Mouse (Mus musculus) cortical plate, adult 2 months (tissue): ENCODE measurements at regions not wholly inside any gene's neighbourhood (a gene's known extent, or its start where the extent isn't known, plus 50 kb on each side); places are given as distances from the start of the nearest gene placed in this dataset.

Experiments
- H3K27ac ChIP-seq: fragments of 200-500 bp; 2 replicates; pipeline ENCODE4 v1.5.1; 2012; ENCODE audit warnings: low read length, control low read depth, inconsistent platforms; ENCODE audit not compliant: insufficient read depth
- H3K4me1 ChIP-seq: fragments of 200-500 bp; 2 replicates; pipeline ENCODE4 v1.6.1; 2011; ENCODE audit warnings: low read length; ENCODE audit not compliant: control insufficient read depth, insufficient read depth
- H3K4me3 ChIP-seq: fragments of 200-500 bp; 2 replicates; pipeline ENCODE4 v1.5.1; 2011; ENCODE audit warnings: mild to moderate bottlenecking, low read length, control low read depth; ENCODE audit not compliant: insufficient read depth
- CTCF ChIP-seq: fragments of 200-500 bp; IDR thresholded peaks from 2 replicates; pipeline ENCODE4 v1.5.1; 2011; ENCODE audit warnings: mild to moderate bottlenecking, control low read depth, low read length; ENCODE audit not compliant: insufficient read depth; ENCODE audit errors: extremely low read depth
- POLR2A ChIP-seq: fragments of 200-500 bp; IDR thresholded peaks from 2 replicates; pipeline ENCODE4 v1.6.1; 2011; ENCODE audit warnings: mild to moderate bottlenecking, low read length, control low read depth; ENCODE audit not compliant: insufficient read depth; ENCODE audit errors: extremely low read depth

DNA sequence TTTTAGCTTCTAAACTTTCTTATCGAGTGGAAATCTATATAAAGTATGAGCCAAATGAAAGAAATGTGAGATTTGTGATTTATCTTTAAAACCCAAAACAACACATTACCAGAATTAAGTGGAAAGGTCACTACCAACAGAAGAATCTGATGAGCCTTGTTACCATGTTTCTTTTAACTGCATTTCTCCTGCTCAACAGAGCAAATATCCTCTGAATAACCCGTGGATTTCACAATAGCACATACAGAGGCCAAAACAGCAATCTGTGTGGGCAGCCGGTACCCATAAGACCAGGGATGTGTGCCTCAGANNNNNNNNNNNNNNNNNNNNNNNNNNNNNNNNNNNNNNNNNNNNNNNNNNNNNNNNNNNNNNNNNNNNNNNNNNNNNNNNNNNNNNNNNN lies 85.3 kb downstream of the 4930444P10Rik start:
- TF ChIP-seq POLR2A, result no peak
- no peak for TF ChIP-seq CTCF
- Histone ChIP-seq H3K27ac (no peak overlapping the region), H3K4me1 (no peaks in the 10 kb centered on the region), H3K4me3 (no peak overlapping the region)

DNA sequence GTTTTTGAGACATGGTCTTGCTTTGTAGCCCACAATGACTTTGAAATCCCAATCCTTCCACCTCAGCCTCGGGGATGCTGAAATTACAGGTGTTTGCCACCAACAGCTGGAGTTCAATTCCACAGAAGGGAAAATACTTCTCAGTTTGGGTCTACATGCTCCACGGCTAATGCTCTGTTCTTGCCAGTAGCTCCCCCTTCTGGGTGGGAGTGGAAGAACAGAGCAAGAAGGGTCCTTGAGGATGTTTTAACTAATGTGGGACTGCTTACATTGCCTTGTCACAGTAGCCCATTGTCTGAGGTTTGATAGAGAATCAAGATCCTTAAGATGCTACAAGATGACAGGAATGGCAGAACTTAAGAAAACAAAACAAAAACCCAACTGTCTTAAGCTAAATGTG lies 86.2 kb downstream of the 4930444P10Rik start:
- Histone ChIP-seq H3K4me1 (no peaks in the 10 kb centered on the region), H3K27ac (no peak overlapping the region), H3K4me3 (no peak overlapping the region)
- TF ChIP-seq CTCF (no peak), POLR2A (no peak)

DNA sequence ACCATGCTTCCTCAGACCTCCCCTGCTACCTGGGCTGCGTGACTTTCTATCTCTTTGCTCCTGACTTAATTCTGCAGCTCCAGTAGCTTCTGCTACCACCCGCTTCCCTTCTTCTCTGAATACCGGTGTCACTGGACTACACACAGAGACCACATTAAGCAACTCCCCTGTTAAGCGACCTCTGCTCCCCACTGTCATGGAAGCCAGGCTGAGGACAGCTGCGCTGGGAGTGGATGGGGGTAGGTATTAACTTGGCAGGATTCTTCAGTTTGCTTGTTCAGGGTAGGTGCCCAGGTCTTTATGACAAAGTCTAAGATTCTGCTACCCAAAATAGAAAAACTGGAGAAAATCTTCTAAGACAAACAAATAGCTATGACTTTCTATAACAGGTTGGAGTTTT lies 96.0 kb downstream of the 4930444P10Rik start:
- Histone ChIP-seq H3K4me3 (no peak overlapping the region), H3K27ac (no peak overlapping the region), H3K4me1 (no peaks in the 10 kb centered on the region)
- TF ChIP-seq POLR2A, result no peak
- no peak for TF ChIP-seq CTCF

GRCm38 (mm10) chr1:15996341-15996740 lies 96.8 kb downstream of the 4930444P10Rik start:
- TF ChIP-seq POLR2A, result no peak
- TF ChIP-seq CTCF, result no peak
- H3K4me1 ChIP-seq, result no peaks in the 10 kb centered on the region
- no peak overlapping the region for H3K4me3 ChIP-seq
- H3K27ac ChIP-seq, result no peak overlapping the region

- peaks cover 2% of the 10 kb centered on the region; the same call in 1 of the 2 replicates for H3K4me1 ChIP-seq
- TF ChIP-seq POLR2A, result no peak
- peak; percentile 68 for TF ChIP-seq CTCF
- no peak overlapping the region for H3K4me3 ChIP-seq
- H3K27ac ChIP-seq, result no peak overlapping the region
Observed at GRCm38 (mm10) chr1:15993561-15994410, 99.3 kb downstream of the 4930444P10Rik start.

DNA sequence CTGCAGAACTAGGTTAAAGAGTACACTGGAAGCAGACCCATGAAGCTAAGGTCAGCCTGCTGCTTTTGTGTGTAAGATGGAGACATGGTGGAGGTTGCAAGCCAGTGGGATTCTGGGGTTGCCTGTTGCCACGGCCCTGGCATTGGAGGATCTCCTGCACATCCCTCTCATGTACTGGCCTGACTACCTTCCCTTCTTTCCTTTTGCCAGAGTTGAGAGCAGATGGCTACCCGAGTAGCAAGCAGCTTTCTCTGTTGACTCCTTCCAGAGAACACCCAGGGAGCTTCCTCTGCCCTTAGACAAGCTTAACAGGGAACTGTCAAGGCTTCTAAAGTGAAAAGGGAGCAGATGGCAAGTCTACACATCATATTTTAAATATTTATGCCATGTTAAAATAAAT lies 102.1 kb downstream of the 4930444P10Rik start:
- H3K4me3 ChIP-seq, result no peak overlapping the region
- TF ChIP-seq CTCF, result no peak
- TF ChIP-seq POLR2A, result no peak

GRCm38 (mm10) chr1:15985579-15985978 lies 107.5 kb downstream of the 4930444P10Rik start:
- TF ChIP-seq CTCF, result no peak
- TF ChIP-seq POLR2A, result no peak
- H3K4me3 ChIP-seq, result no peak overlapping the region
- H3K27ac ChIP-seq, result no peak overlapping the region
- no peaks in the 10 kb centered on the region for H3K4me1 ChIP-seq

More for the DNA sequence above, 102.1 kb downstream of the 4930444P10Rik start:
- no peak overlapping the region for H3K27ac ChIP-seq
- peaks cover 2% of the 10 kb centered on the region; the same call in 1 of the 2 replicates for H3K4me1 ChIP-seq

DNA sequence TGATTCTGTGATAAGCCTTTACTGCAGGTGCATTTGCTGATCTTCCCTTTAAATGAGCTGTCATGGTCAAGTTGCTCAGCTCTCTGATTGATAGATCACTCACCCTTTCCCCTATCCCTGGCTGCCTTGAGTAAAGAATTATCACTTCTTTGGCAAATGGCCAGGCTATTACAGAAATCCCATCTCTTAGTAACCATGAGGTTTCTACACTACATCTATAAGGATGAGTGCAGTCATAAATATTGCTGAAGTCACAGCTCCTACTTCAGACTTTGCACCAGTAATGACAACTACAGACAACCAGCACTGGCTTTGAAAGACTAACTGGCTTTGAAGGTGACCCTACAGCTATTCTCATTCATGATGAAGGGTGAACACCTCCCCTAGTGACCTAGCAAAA lies 113.8 kb downstream of the 4930444P10Rik start:
- TF ChIP-seq CTCF (no peak), POLR2A (no peak)

DNA sequence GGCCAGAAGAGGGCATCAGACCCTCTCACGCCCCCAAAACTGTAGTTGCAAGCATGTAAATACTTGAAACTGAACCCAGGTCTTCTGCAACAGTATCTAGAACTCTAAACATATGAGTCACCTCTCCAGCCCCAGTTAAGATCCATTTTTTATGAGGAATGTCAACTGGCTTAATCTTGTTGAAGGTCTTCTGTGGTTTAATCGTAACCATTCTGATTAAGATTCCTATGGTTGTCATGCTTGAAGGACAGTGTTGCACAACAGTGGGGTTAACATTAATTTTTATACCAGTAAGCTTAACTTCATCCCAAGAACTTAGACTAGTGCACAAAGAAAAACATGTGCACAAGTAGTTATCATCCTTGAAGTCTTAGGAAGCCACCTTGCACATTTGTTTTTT lies 133.5 kb downstream of the 4930444P10Rik start:
- no peaks in the 10 kb centered on the region for H3K4me1 ChIP-seq
- no peak for TF ChIP-seq CTCF
- no peak for TF ChIP-seq POLR2A
- no peak overlapping the region for H3K4me3 ChIP-seq
- no peak overlapping the region for H3K27ac ChIP-seq

More for the DNA sequence above, 113.8 kb downstream of the 4930444P10Rik start:
- no peak overlapping the region for H3K27ac ChIP-seq
- no peaks in the 10 kb centered on the region for H3K4me1 ChIP-seq
- no peak overlapping the region for H3K4me3 ChIP-seq

DNA sequence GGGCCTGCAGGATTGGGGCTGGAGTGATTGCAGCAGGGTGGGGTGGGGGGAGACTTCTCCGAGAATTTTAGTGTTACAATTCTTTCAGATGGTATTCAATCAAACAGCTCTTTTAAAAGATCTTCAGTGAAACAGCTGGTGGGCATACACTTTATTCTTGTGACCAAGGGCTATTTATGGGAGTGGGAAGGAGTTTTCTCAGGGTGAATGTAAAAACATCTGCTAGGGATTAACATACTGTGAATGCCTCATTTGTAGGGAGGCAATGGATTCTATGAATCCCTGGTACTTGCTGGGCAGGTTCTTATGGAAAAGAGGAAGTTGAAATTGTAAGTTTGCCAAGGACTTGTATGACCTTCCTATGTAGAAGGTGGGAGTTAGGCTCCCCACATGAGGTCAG lies 134.5 kb downstream of the 4930444P10Rik start:
- TF ChIP-seq CTCF (no peak), POLR2A (no peak)
- Histone ChIP-seq H3K4me3 (no peak overlapping the region), H3K4me1 (no peaks in the 10 kb centered on the region)

More for the DNA sequence above, 134.5 kb downstream of the 4930444P10Rik start:
- H3K27ac ChIP-seq, result no peak overlapping the region
